Mouse (Mus musculus) cerebellum, postnatal 14 days (tissue): ENCODE data around the gene Actl7a.
A peak's percentile ranks its signal among the peaks of the same experiment; 100 is the strongest.

Experiments used
- DNase-seq, 2 experiments: peaks; one replicate each; pipeline ENCODE4 v3.0.0; 2021; ENCODE audit warnings: mixed read lengths in 2 of 2

The Actl7a gene

GRCm38 (mm10) chr4:56767861-56768284 is 24.7 kb downstream of the Actl7a start:
- DNase-seq: no peak

GRCm38 (mm10) chr4:56768913-56769312 is 25.7 kb downstream of the Actl7a start:
- no peak for DNase-seq

GRCm38 (mm10) chr4:56771065-56771464 is 27.9 kb downstream of the Actl7a start:
- no peak for DNase-seq

- peak in 1 of 2 experiments; percentile 20 for DNase-seq
Observed at GRCm38 (mm10) chr4:56791373-56791772, 48.2 kb downstream of the Actl7a start.
